Mouse (Mus musculus): Measurements from ENCODE around the gene Snx4.

The Snx4 gene

DNA sequence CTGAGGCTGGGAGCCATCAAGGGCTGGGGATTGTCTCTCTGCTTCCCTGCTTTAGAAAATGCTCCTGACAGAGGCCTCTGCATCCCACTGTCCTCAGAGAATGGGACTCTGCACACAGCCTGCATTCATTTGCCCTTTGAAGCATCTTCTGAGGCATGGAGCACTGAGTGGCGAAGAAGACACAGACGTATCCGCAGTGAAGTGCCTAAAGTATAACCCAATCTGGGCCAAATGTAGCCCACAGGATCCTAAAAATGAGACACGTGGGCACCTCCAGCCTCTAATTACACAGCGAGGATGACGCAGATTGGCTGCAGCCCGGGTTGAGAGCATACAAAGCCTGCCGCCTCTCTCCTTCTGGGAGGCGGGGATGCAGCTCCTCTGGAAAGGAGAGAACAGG is 93.1 kb downstream of the Snx4 start:
- DNase-seq (ENCODE audit: low spot score) = peak; percentile 18

DNA sequence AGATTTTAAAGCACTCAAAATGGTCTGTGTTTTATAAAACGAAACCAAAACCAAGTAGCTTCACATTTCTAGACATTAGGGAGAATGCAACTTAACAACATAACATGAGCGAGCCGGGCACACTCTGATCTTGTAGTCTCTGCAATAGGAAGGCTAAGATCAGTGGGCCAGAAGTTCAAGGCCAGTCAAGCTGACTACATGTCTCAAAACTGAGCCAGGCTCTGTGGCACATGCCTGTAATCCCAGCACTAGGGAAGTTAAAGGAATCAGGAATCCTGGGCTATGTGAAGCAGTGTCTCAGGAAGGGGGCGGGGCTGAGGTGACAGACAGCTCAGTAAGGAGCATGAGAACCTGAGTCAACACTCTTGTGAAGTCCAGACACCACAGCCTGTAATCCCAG is 93.6 kb downstream of the Snx4 start:
- peak; percentile 13 for DNase-seq (ENCODE audit: low spot score)

DNA sequence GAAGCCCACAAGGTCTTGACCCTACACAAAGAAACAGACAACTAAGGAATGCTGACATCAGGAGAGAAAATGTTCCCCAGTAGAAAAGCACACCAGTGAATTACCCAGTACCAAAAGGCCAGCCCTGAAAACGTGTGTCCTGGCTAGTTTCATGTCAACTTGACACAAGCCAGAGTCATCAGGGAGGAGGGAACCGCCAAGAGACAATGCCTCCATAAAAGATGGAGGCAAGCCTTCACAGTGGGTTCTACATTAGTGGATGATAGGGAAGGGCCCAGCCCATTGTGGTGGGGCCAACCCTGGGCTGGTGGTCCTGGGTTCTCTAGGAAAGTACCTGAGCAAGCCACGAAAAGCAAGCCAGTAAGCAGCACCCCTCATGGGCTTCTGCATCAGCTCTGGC is 95.1 kb downstream of the Snx4 start:
- no peak for DNase-seq (ENCODE audit: low spot score)

DNA sequence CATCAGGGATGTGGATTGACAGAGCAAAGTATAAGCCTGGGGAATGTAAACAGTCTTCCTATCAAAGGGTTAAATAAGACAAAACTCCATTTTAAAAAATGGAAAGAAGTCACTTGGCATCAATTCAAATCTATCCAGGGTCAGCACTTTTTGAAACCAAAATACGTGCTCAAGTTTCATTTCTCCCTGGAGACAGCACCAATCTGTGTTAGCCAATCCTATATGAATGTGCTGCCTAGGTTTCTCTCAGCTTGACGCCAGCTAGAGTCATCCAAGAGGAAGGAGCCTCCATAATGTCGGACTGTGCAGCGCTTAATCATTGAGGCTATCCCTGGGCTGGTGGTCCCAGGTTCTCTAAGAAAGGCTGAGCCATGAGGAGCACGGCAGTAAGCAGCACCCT is 95.9 kb downstream of the Snx4 start:
- no peak for DNase-seq (ENCODE audit: low spot score)

All from T-cell, adult 2 months (primary cell).